Mouse (Mus musculus) G1E (cell line): ENCODE results near the gene Tnrc18.

Experiments used
- CTCF ChIP-seq: IDR thresholded peaks from 2 replicates; pipeline ENCODE4 v1.5.1; 2012; ENCODE audit warnings: low read depth, low read length, inconsistent platforms, mixed read lengths
- POLR2AphosphoS5 ChIP-seq: IDR thresholded peaks from 2 replicates; pipeline ENCODE4 v1.6.1; 2012; ENCODE audit warnings: low read depth, low read length, inconsistent platforms; ENCODE audit not compliant: insufficient replicate concordance

GRCm38 (mm10) chr5:142813722-142814111 is 3.7 kb downstream of the Tnrc18 start:
- TF ChIP-seq POLR2AphosphoS5: no peak
- no peak for TF ChIP-seq CTCF
